Mouse (Mus musculus) MEL (cell line): ENCODE results near the gene Rpl4. TPM values are rescaled to one million over a fixed set of nuclear protein-coding genes. Genes with fewer than 3 reads are reported as not detected.

Source experiments
- DNase-seq: peaks from one replicate; pipeline ENCODE4 v3.0.0; 2011; ENCODE audit warnings: low read depth, low spot score
- H3K27ac ChIP-seq: 2 replicates; pipeline ENCODE4 v1.5.1; 2012; ENCODE audit warnings: low read depth, mild to moderate bottlenecking, control low read depth, low read length, moderate library complexity; ENCODE audit not compliant: control insufficient read depth
- H3K27me3 ChIP-seq, 2 experiments: fragments of 150-350 bp in 1 of 2; sonication (generic) in 1 of 2; 2 replicates each; pipeline ENCODE4 v1.6.1; 2012; ENCODE audit warnings: low read length in 2 of 2, mild to moderate bottlenecking in 2 of 2, improper control_type of control experiment in 1 of 2, moderate library complexity in 1 of 2; ENCODE audit not compliant: insufficient read depth in 2 of 2, control insufficient read depth in 1 of 2
- H3K36me3 ChIP-seq, 2 experiments: 2 replicates each; pipeline ENCODE4 v1.6.1; 2012 to 2014; ENCODE audit warnings: low read length in 2 of 2, improper control_type of control experiment in 1 of 2, inconsistent platforms in 1 of 2, mild to moderate bottlenecking in 1 of 2; ENCODE audit not compliant: insufficient read depth in 2 of 2, control insufficient read depth in 1 of 2
- H3K4me1 ChIP-seq, 2 experiments: fragments of 150-350 bp in 1 of 2; sonication (generic) in 1 of 2; 2 replicates each; pipeline ENCODE4 v1.6.1; 2012; ENCODE audit warnings: low read length in 2 of 2, improper control_type of control experiment in 1 of 2, mild to moderate bottlenecking in 1 of 2; ENCODE audit not compliant: insufficient read depth in 2 of 2, control insufficient read depth in 1 of 2
- H3K4me3 ChIP-seq, 2 experiments: fragments of 150-350 bp in 1 of 2; sonication (generic) in 1 of 2; 2 replicates each; pipeline ENCODE4 v1.5.1; 2012; ENCODE audit warnings: low read depth in 2 of 2, low read length in 2 of 2, mild to moderate bottlenecking in 2 of 2, moderate library complexity in 2 of 2, control low read depth in 1 of 2, improper control_type of control experiment in 1 of 2; ENCODE audit not compliant: control insufficient read depth in 1 of 2, insufficient read depth in 1 of 2
- H3K79me2 ChIP-seq: 2 replicates; pipeline ENCODE4 v1.6.1; 2012; ENCODE audit warnings: mild to moderate bottlenecking, low read length, moderate library complexity; ENCODE audit not compliant: control insufficient read depth, poor library complexity, insufficient read depth
- H3K9ac ChIP-seq: 2 replicates; pipeline ENCODE4 v1.6.1; 2012; ENCODE audit warnings: low read depth, mild to moderate bottlenecking, control low read depth, low read length, moderate library complexity; ENCODE audit not compliant: control insufficient read depth, poor library complexity, severe bottlenecking
- H3K9me3 ChIP-seq: fragments of 150-350 bp; sonication (generic); replicated peaks from 2 replicates; pipeline ENCODE4 v1.6.1; 2012; ENCODE audit warnings: mild to moderate bottlenecking, low read length, improper control_type of control experiment, moderate library complexity; ENCODE audit not compliant: insufficient read depth
- CHD1 ChIP-seq: IDR thresholded peaks from 2 replicates; pipeline ENCODE4 v1.6.1; 2012; ENCODE audit warnings: low read depth, mild to moderate bottlenecking, inconsistent platforms, low read length, improper control_type of control experiment
- EP300 ChIP-seq, 2 experiments: IDR thresholded peaks; 2 replicates each; pipeline ENCODE4 v1.6.1; 2011; ENCODE audit warnings: improper control_type of control experiment in 2 of 2, low read length in 2 of 2, low read depth in 1 of 2, mild to moderate bottlenecking in 1 of 2
- GABPA ChIP-seq: IDR thresholded peaks from 2 replicates; pipeline ENCODE4 v1.6.1; 2012; ENCODE audit warnings: low read depth, mild to moderate bottlenecking, inconsistent platforms, low read length, improper control_type of control experiment, moderate library complexity
- KAT2A ChIP-seq: conservative IDR thresholded peaks from 2 replicates; pipeline ENCODE4 v1.6.1; 2012; ENCODE audit warnings: low read depth, low read length, improper control_type of control experiment, inconsistent platforms
- MEF2A ChIP-seq: IDR thresholded peaks from 2 replicates; pipeline ENCODE4 v1.6.1; 2014; ENCODE audit warnings: low read depth, mild to moderate bottlenecking, inconsistent platforms, low read length, improper control_type of control experiment; ENCODE audit not compliant: poor library complexity, insufficient replicate concordance, severe bottlenecking; ENCODE audit errors: extremely low read depth
- POLR2A ChIP-seq, 2 experiments: IDR thresholded peaks; 2 replicates each; pipeline ENCODE4 v1.6.1; 2011 to 2012; ENCODE audit warnings: low read length in 2 of 2, mild to moderate bottlenecking in 2 of 2, control low read depth in 1 of 2, improper control_type of control experiment in 1 of 2, low read depth in 1 of 2, moderate library complexity in 1 of 2; ENCODE audit not compliant: control insufficient read depth in 1 of 2, insufficient read depth in 1 of 2, poor library complexity in 1 of 2
- POLR2AphosphoS5 ChIP-seq: IDR thresholded peaks from 2 replicates; pipeline ENCODE4 v1.6.1; 2012; ENCODE audit warnings: low read depth, borderline replicate concordance, mild to moderate bottlenecking, inconsistent platforms, low read length, moderate library complexity, mixed read lengths
- RAD21 ChIP-seq: IDR thresholded peaks from 2 replicates; pipeline ENCODE4 v1.6.1; 2011; ENCODE audit warnings: mild to moderate bottlenecking, low read depth, low read length, improper control_type of control experiment
- RCOR1 ChIP-seq: IDR thresholded peaks from 2 replicates; pipeline ENCODE4 v1.6.1; 2012; ENCODE audit warnings: low read depth, mild to moderate bottlenecking, inconsistent platforms, low read length, improper control_type of control experiment
- SIN3A ChIP-seq: IDR thresholded peaks from 2 replicates; pipeline ENCODE4 v1.6.1; 2012; ENCODE audit warnings: low read length, improper control_type of control experiment, inconsistent platforms
- TAL1 ChIP-seq: IDR thresholded peaks from 2 replicates; pipeline ENCODE4 v1.6.1; 2012; ENCODE audit warnings: mild to moderate bottlenecking, inconsistent platforms, low read length, moderate library complexity, mixed read lengths
- UBTF ChIP-seq: IDR thresholded peaks from 2 replicates; pipeline ENCODE4 v1.6.1; 2012; ENCODE audit warnings: low read depth, mild to moderate bottlenecking, inconsistent platforms, low read length, improper control_type of control experiment, moderate library complexity, borderline replicate concordance; ENCODE audit not compliant: insufficient read depth
- USF2 ChIP-seq, 2 experiments: IDR thresholded peaks; 2 replicates each; pipeline ENCODE4 v1.6.1; 2011 to 2012; ENCODE audit warnings: improper control_type of control experiment in 2 of 2, low read length in 2 of 2, borderline replicate concordance in 1 of 2, inconsistent platforms in 1 of 2, low read depth in 1 of 2, mild to moderate bottlenecking in 1 of 2; ENCODE audit not compliant: insufficient read depth in 1 of 2
- ZMIZ1 ChIP-seq: IDR thresholded peaks from 2 replicates; pipeline ENCODE4 v1.6.1; 2012; ENCODE audit warnings: low read depth, mild to moderate bottlenecking, inconsistent platforms, low read length, improper control_type of control experiment, moderate library complexity
- polyA plus RNA-seq, 2 experiments: library from polyadenylated mRNA; stranded (reverse) in 1 of 2; unstranded in 1 of 2; fragments of >175 nt in 1 of 2; fragments of >200 nt in 1 of 2; gene quantifications; 2 replicates each; pipeline versions ENCODE4 v1.2.1 to v1.2.4; 2012; ENCODE audit warnings: low replicate concordance in 2 of 2, low read depth in 1 of 2; ENCODE audit not compliant: insufficient read length in 2 of 2, insufficient read depth in 1 of 2, missing spikeins in 1 of 2
- total RNA-seq: library from RNA; depleted of rRNA; stranded (reverse); fragments of 300-350 nt; gene quantifications from 2 replicates; pipeline ENCODE4 v1.2.3, GENCODE M21; 2012

Gene Rpl4
- total and polyA plus RNA-seq, 3 experiments = 124 to 3,157 (median 1,761) TPM

DNA sequence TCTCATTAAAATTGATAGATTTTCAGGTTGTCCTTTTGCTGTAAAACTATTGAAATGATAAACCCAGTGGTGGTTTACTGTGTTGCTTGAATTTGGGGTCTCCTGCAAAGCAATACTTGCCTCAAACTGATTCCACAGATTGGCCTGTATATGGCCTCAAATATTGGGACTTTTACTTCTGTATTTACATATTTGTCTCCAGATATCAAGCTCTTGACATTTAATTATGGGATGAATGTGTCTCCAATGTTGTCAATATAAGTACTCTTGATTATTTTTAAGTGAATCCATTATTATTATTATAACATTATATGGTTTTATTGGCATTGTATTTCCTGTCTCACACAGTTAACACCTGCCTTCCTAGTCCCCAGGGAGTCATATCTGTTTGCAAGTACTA is 1.2 kb downstream of the Rpl4 start:
- Histone ChIP-seq H3K27ac (peak overlapping the region; percentile 94), H3K9ac (peak overlapping the region; percentile 100), H3K79me2 (peaks cover 60% of the 10 kb centered on the region), H3K9me3 (no peaks in the 10 kb centered on the region), H3K4me3 (peak overlapping the region; percentile 74 to 100), H3K27me3 (no peaks in the 10 kb centered on the region), H3K36me3 (peaks cover 29 to 43% of the 10 kb centered on the region in 2 experiments), H3K4me1 (peaks cover 0 to 11% of the 10 kb centered on the region in 2 experiments; a peak in 3 of 4 replicates)
- TF ChIP-seq POLR2A (IDR thresholded peaks at IDR 0.05; ENCODE audit: control insufficient read depth in 1 of 2, insufficient read depth in 1 of 2, low read depth in 1 of 2, low read length in 2 of 2, poor library complexity in 1 of 2) (0 out of 4 replicates have a peak, but pooled peaks of 1 of the 2 experiments have one; percentile 14), KAT2A (no peak)
- peak; percentile 50 for DNase-seq

GRCm38 (mm10) chr9:64174766-64175165 is 1.6 kb downstream of the Rpl4 start:
- no peak for DNase-seq
- no peaks in the 10 kb centered on the region for H3K27me3 ChIP-seq
- no peak for TF ChIP-seq EP300 (IDR thresholded peaks at IDR 0.05; ENCODE audit: low read depth in 1 of 2, low read length in 2 of 2)
- no peak for TF ChIP-seq POLR2AphosphoS5
- no peak for TF ChIP-seq RCOR1
- TF ChIP-seq CHD1 = 0 out of 2 replicates have a peak, but pooled peaks have one; percentile 70
- TF ChIP-seq GABPA = no peak
- TF ChIP-seq, all 39 proteins: peak for 1
- H3K9ac ChIP-seq = peak overlapping the region; percentile 100
- peaks cover 29 to 46% of the 10 kb centered on the region in 2 experiments for H3K36me3 ChIP-seq
- H3K4me1 ChIP-seq = peaks cover 0 to 11% of the 10 kb centered on the region in 2 experiments; a peak in 3 of 4 replicates
- peaks cover 59% of the 10 kb centered on the region for H3K79me2 ChIP-seq
- H3K27ac ChIP-seq = peak overlapping the region; percentile 68
- H3K4me3 ChIP-seq = peak overlapping the region; percentile 74 to 91
- no peaks in the 10 kb centered on the region for H3K9me3 ChIP-seq

DNA sequence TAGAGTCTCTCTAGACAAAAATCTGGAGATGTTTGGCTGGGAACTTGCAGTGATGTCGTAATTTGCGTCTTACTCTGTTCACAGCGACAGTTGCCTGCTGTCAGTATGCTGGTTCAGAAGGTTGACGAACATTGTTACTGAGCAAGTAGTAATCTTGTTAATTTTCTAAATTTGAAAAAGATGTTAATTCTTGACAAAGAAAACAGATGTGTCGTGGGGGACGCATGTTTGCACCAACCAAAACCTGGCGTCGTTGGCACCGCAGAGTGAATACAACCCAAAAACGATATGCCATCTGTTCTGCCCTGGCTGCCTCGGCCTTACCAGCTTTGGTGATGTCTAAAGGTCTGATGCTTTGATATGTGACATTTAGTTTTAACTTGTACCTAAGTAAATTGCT is 2.2 kb downstream of the Rpl4 start:
- H3K9me3 ChIP-seq = no peaks in the 10 kb centered on the region
- TF ChIP-seq SIN3A (peak; percentile 8; the same call in 1 of the 2 replicates), MEF2A (no peak), ZMIZ1 (0 out of 2 replicates have a peak, but pooled peaks have one; percentile 4), UBTF (no peak), USF2 (IDR thresholded peaks at IDR 0.05; ENCODE audit: borderline replicate concordance in 1 of 2, insufficient read depth in 1 of 2, low read depth in 1 of 2, low read length in 2 of 2) (no peak), RAD21 (no peak), TAL1 (no peak)
- H3K9ac ChIP-seq = peak overlapping the region; percentile 100
- peak overlapping the region; percentile 74 to 91 for H3K4me3 ChIP-seq
- peaks cover 30 to 43% of the 10 kb centered on the region in 2 experiments for H3K36me3 ChIP-seq
- peak overlapping the region; percentile 68 for H3K27ac ChIP-seq
- peak; percentile 30 for DNase-seq
- peaks cover 57% of the 10 kb centered on the region for H3K79me2 ChIP-seq
- peaks cover 0 to 8% of the 10 kb centered on the region in 2 experiments; a peak in 3 of 4 replicates for H3K4me1 ChIP-seq
- no peaks in the 10 kb centered on the region for H3K27me3 ChIP-seq
